Mouse (Mus musculus): ENCODE results near the gene Cbln1. TPM values are rescaled to one million over a fixed set of nuclear protein-coding genes. Genes with fewer than 3 reads are reported as not detected.

The Cbln1 gene
- polyA plus RNA-seq, 1 experiment, result 0.01 TPM

DNA sequence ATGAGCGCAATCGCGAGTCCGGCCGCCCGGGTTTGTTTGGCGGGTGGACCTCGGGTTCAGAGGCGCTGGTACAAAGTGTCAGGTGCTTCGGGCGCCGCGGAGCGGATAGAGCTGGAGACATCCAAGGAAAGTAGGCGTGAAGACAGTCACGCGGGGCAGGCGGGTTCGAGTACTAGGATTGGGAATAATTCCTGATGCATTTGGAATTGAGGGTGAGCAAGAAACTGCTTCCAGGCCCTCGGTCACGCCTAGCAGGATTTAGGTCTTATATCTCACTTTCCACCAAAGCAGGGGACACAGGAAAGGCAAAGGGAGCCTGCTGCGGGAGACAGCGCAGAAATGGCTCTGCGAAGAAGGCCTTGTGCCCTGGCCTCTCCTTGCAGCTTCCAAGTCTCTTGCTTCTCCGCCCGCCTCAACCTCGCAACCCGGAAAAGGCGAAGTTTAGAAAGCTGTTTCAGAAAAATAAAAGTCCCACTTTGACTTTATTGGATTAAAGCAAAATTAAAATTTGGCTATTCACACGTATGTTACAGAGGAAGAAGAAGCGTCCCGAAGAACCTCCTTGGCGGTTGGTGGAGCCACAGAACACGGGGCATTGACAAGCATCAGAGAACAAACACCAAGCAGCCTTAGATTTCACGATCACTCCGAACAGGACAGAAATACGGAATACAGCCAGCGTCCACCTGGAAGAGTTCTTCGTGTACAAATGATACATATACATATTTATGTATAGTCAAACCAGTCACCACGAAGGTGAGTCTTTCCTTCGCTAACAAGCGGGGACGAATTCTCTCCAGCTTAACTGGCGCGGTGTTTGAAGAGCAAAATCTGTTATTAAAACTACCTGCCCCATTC, 3.2 kb downstream of the Cbln1 start:
- Histone ChIP-seq H3ac (ENCODE audit: control insufficient read depth, insufficient read length) (no peak overlapping the region), H3K79me2 (ENCODE audit: control insufficient read depth, insufficient read depth) (no peaks in the 10 kb centered on the region), H3K4me2 (ENCODE audit: low read depth) (no peak overlapping the region), H3K27me3 (ENCODE audit: control insufficient read depth, insufficient read depth, insufficient read length) (peaks cover 69% of the 10 kb centered on the region), H3K4me3 (no peak overlapping the region), H3K36me3 (ENCODE audit: control insufficient read depth, insufficient read depth) (no peaks in the 10 kb centered on the region)
- TF ChIP-seq CEBPB (IDR thresholded peaks at IDR 0.05; ENCODE audit: insufficient read depth, poor library complexity, severe bottlenecking) (no peak), POLR2A (IDR thresholded peaks at IDR 0.05; ENCODE audit: insufficient read length, low read depth) (no peak), MYOG (IDR thresholded peaks at IDR 0.05; ENCODE audit: control insufficient read depth in 1 of 3, insufficient read depth in 1 of 3, insufficient read length in 2 of 3, low read depth in 2 of 3) (no peak), TCF3 (IDR thresholded peaks at IDR 0.05; ENCODE audit: insufficient read length, low read depth) (no peak)

DNA sequence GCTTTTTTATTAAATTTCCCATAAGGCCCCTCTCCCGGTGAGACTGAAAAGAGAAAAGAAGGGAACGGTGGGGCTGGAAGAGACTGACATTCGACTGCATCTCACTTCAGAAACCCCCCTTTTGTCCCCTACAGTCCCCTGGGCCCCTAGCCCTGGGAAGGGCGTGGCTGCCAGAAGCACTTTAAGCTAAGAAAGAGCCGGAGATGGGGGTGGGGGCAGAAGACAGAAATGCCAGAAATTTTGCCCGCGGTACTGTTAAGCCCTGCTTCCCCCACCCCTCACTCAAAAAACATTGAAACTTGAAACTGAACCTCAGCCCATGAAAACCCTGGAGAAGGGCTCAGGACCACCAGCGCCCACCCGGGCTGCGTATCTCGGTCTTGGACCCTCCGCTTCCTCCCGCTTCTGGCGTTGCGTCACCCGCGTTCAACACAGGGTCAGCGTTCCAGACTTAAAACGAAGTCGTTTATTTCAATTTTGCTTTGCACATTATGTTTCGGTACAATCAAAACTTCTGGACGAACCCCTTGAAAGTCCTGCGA, 3.9 kb downstream of the Cbln1 start:
- Histone ChIP-seq H3K36me3 (ENCODE audit: control insufficient read depth, insufficient read depth) (no peaks in the 10 kb centered on the region), H3K27me3 (ENCODE audit: control insufficient read depth, insufficient read depth, insufficient read length) (peaks cover 68% of the 10 kb centered on the region), H3K79me2 (ENCODE audit: control insufficient read depth, insufficient read depth) (no peaks in the 10 kb centered on the region), H3K4me2 (ENCODE audit: low read depth) (no peak overlapping the region), H3ac (ENCODE audit: control insufficient read depth, insufficient read length) (no peak overlapping the region), H3K4me3 (no peak overlapping the region)
- no peak for TF ChIP-seq TCF12 (IDR thresholded peaks at IDR 0.05; ENCODE audit: insufficient read depth, poor library complexity, severe bottlenecking)
- TF ChIP-seq MAX (IDR thresholded peaks at IDR 0.05; ENCODE audit: low read depth), result no peak
- TF ChIP-seq REST (IDR thresholded peaks at IDR 0.05; ENCODE audit: insufficient read depth, insufficient read length), result no peak
- no peak for TF ChIP-seq SRF (IDR thresholded peaks at IDR 0.05; ENCODE audit: control insufficient read depth, insufficient read length, low read depth)
- no peak for TF ChIP-seq CEBPB (IDR thresholded peaks at IDR 0.05; ENCODE audit: insufficient read depth, poor library complexity, severe bottlenecking)
- TF ChIP-seq MYOD1 (IDR thresholded peaks at IDR 0.05; ENCODE audit: control insufficient read depth in 1 of 3, insufficient read length in 2 of 3, low read depth in 2 of 3), result no peak
- no peak for TF ChIP-seq TCF3 (IDR thresholded peaks at IDR 0.05; ENCODE audit: insufficient read length, low read depth)
- TF ChIP-seq POLR2AphosphoS2 (IDR thresholded peaks at IDR 0.05; ENCODE audit: insufficient read length, low read depth), result no peak
- TF ChIP-seq MYOG (IDR thresholded peaks at IDR 0.05; ENCODE audit: control insufficient read depth in 1 of 3, insufficient read depth in 1 of 3, insufficient read length in 2 of 3, low read depth in 2 of 3), result no peak
- no peak for TF ChIP-seq USF1 (IDR thresholded peaks at IDR 0.05; ENCODE audit: low read depth)
- no peak for TF ChIP-seq POLR2A (IDR thresholded peaks at IDR 0.05; ENCODE audit: insufficient read length, low read depth)
- no peak for TF ChIP-seq E2F4 (IDR thresholded peaks at IDR 0.05; ENCODE audit: insufficient read depth)

DNA sequence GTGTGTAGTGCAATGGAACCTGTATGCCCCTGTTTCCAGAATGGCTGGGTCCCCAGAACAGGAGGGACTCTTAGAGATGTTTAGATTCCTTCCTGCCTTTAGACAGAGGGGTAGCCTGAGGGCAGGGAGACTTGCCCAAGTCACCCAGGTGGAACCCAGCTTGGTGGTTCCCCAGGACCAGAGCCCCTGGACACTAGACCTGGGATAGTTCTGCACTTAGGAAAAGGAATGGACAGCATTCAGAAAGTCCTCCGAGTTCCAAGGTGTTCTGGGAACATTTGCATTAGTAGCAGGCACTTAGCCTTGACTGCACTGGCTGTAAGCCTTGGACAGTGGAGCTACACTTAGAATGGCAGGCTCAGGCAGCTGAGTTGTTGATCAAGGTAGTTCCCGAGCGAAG, 4.5 kb downstream of the Cbln1 start:
- Histone ChIP-seq H3K4me3 (no peak overlapping the region), H3K4me2 (ENCODE audit: low read depth) (no peak overlapping the region), H3K79me2 (ENCODE audit: control insufficient read depth, insufficient read depth) (no peaks in the 10 kb centered on the region), H3K36me3 (ENCODE audit: control insufficient read depth, insufficient read depth) (no peaks in the 10 kb centered on the region), H3ac (ENCODE audit: control insufficient read depth, insufficient read length) (no peak overlapping the region), H3K27me3 (ENCODE audit: control insufficient read depth, insufficient read depth, insufficient read length) (peaks cover 62% of the 10 kb centered on the region)
- TF ChIP-seq MAX (IDR thresholded peaks at IDR 0.05; ENCODE audit: low read depth) (no peak), MYOD1 (IDR thresholded peaks at IDR 0.05; ENCODE audit: control insufficient read depth in 1 of 3, insufficient read length in 2 of 3, low read depth in 2 of 3) (no peak), TCF3 (IDR thresholded peaks at IDR 0.05; ENCODE audit: insufficient read length, low read depth) (no peak), CEBPB (IDR thresholded peaks at IDR 0.05; ENCODE audit: insufficient read depth, poor library complexity, severe bottlenecking) (no peak), MYOG (IDR thresholded peaks at IDR 0.05; ENCODE audit: control insufficient read depth in 1 of 3, insufficient read depth in 1 of 3, insufficient read length in 2 of 3, low read depth in 2 of 3) (no peak), SRF (IDR thresholded peaks at IDR 0.05; ENCODE audit: control insufficient read depth, insufficient read length, low read depth) (no peak), E2F4 (IDR thresholded peaks at IDR 0.05; ENCODE audit: insufficient read depth) (no peak), USF1 (IDR thresholded peaks at IDR 0.05; ENCODE audit: low read depth) (no peak), TCF12 (IDR thresholded peaks at IDR 0.05; ENCODE audit: insufficient read depth, poor library complexity, severe bottlenecking) (no peak), POLR2A (IDR thresholded peaks at IDR 0.05; ENCODE audit: insufficient read length, low read depth) (no peak), POLR2AphosphoS2 (IDR thresholded peaks at IDR 0.05; ENCODE audit: insufficient read length, low read depth) (no peak), REST (IDR thresholded peaks at IDR 0.05; ENCODE audit: insufficient read depth, insufficient read length) (no peak)

DNA sequence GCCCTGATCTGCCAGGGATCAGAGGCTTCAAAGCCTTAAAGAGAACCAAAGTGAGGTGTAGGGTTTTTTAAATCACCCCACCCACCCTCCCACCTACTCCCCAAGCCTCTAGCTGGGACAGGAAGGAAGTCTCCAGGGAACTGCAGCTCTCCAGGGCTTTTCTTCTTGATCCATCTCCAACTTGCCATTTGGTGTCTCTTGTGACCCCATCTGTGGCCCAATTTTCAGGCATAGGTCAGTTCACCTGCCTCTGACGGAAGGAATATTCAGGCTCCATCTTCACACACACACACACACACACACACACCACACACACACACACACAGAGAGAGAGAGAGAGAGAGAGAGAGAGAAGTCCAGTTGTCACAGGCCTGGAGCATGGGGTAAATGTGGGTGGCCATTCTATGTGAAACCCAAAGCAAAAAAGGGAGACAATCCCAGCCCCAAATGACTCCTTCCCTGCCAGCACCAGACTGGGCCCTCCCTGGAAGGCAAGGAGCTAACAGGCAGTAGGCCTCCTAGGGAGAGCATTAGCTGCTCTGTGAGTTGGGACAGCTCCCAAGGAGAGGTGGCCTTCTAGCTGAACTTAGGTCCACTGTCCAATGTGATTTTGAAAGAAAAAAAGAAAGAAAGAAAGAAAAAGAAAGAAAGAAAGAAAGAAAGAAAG, 5.3 kb downstream of the Cbln1 start:
- Histone ChIP-seq H3K36me3 (ENCODE audit: control insufficient read depth, insufficient read depth) (no peaks in the 10 kb centered on the region), H3K27me3 (ENCODE audit: control insufficient read depth, insufficient read depth, insufficient read length) (peaks cover 56% of the 10 kb centered on the region), H3ac (ENCODE audit: control insufficient read depth, insufficient read length) (no peak overlapping the region), H3K4me3 (no peak overlapping the region), H3K79me2 (ENCODE audit: control insufficient read depth, insufficient read depth) (no peaks in the 10 kb centered on the region), H3K4me2 (ENCODE audit: low read depth) (no peak overlapping the region)
- no peak for TF ChIP-seq POLR2AphosphoS2 (IDR thresholded peaks at IDR 0.05; ENCODE audit: insufficient read length, low read depth)
- no peak for TF ChIP-seq USF1 (IDR thresholded peaks at IDR 0.05; ENCODE audit: low read depth)

DNA sequence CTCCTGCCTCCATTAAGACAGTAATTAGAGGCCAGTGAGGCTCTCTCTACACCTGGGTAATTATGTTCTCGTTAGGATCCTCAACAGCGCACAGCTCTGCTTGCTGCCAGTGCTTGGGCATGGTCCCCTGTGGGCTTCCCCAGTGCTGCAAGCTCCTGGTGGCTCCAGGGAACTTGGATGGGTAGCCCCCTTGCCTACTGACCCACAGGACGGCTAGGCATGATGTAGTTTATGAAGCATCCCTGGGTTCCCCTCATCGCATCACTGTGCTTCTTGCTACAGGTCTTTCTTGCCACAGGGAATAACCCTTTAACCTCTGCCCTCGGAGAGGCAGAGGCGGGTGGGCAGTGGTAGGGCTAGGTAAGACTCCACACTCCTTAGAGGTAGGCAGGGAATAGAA, 6.1 kb downstream of the Cbln1 start:
- TF ChIP-seq MYOD1 (IDR thresholded peaks at IDR 0.05; ENCODE audit: control insufficient read depth in 1 of 3, insufficient read length in 2 of 3, low read depth in 2 of 3) (no peak), POLR2AphosphoS2 (IDR thresholded peaks at IDR 0.05; ENCODE audit: insufficient read length, low read depth) (no peak), USF1 (IDR thresholded peaks at IDR 0.05; ENCODE audit: low read depth) (no peak), POLR2A (IDR thresholded peaks at IDR 0.05; ENCODE audit: insufficient read length, low read depth) (no peak), MAX (IDR thresholded peaks at IDR 0.05; ENCODE audit: low read depth) (no peak), SRF (IDR thresholded peaks at IDR 0.05; ENCODE audit: control insufficient read depth, insufficient read length, low read depth) (no peak), MYOG (IDR thresholded peaks at IDR 0.05; ENCODE audit: control insufficient read depth in 1 of 3, insufficient read depth in 1 of 3, insufficient read length in 2 of 3, low read depth in 2 of 3) (no peak), TCF3 (IDR thresholded peaks at IDR 0.05; ENCODE audit: insufficient read length, low read depth) (no peak), E2F4 (IDR thresholded peaks at IDR 0.05; ENCODE audit: insufficient read depth) (no peak), REST (IDR thresholded peaks at IDR 0.05; ENCODE audit: insufficient read depth, insufficient read length) (no peak), TCF12 (IDR thresholded peaks at IDR 0.05; ENCODE audit: insufficient read depth, poor library complexity, severe bottlenecking) (no peak), CEBPB (IDR thresholded peaks at IDR 0.05; ENCODE audit: insufficient read depth, poor library complexity, severe bottlenecking) (no peak)
- no peak overlapping the region for H3ac ChIP-seq (ENCODE audit: control insufficient read depth, insufficient read length)
- H3K36me3 ChIP-seq (ENCODE audit: control insufficient read depth, insufficient read depth), result no peaks in the 10 kb centered on the region
- H3K4me3 ChIP-seq, result no peak overlapping the region
- no peaks in the 10 kb centered on the region for H3K79me2 ChIP-seq (ENCODE audit: control insufficient read depth, insufficient read depth)
- peaks cover 48% of the 10 kb centered on the region for H3K27me3 ChIP-seq (ENCODE audit: control insufficient read depth, insufficient read depth, insufficient read length)
- H3K4me2 ChIP-seq (ENCODE audit: low read depth), result no peak overlapping the region
